Mouse (Mus musculus) neural tube, embryonic 13.5 days (tissue): ENCODE measurements around the gene Rnf19b. TPM values are rescaled to one million over a fixed set of nuclear protein-coding genes. Genes with fewer than 3 reads are reported as not detected.

Experiments used
- ATAC-seq: fragments of 200-750 bp; cut with Nextera tagmentation; 2 replicates; pipeline ENCODE4 v1.8.0; 2017; ENCODE audit warnings: low read depth, mild to moderate bottlenecking, moderate TSS enrichment, moderate library complexity
- H3K27ac ChIP-seq: fragments of 300-500 bp; sonication (generic); replicated peaks from 2 replicates; pipeline ENCODE4 v1.5.1; 2015; ENCODE audit warnings: moderate library complexity, mild to moderate bottlenecking, inconsistent platforms
- H3K27me3 ChIP-seq: fragments of 300-500 bp; sonication (generic); 2 replicates; pipeline ENCODE4 v1.6.1; 2015; ENCODE audit warnings: mild to moderate bottlenecking, inconsistent platforms
- H3K36me3 ChIP-seq: fragments of 300-500 bp; sonication (generic); 2 replicates; pipeline ENCODE4 v1.6.1; 2015; ENCODE audit warnings: mild to moderate bottlenecking, inconsistent platforms
- H3K4me1 ChIP-seq: fragments of 300-500 bp; sonication (generic); replicated peaks from 2 replicates; pipeline ENCODE4 v1.6.1; 2015; ENCODE audit warnings: inconsistent platforms
- H3K4me2 ChIP-seq: fragments of 300-500 bp; sonication (generic); 2 replicates; pipeline ENCODE4 v1.6.1; 2015; ENCODE audit warnings: inconsistent platforms, mild to moderate bottlenecking, moderate library complexity
- H3K4me3 ChIP-seq: fragments of 300-500 bp; sonication (generic); 2 replicates; pipeline ENCODE4 v1.5.1; 2015; ENCODE audit warnings: mild to moderate bottlenecking, inconsistent platforms
- H3K9ac ChIP-seq: fragments of 300-500 bp; sonication (generic); 2 replicates; pipeline ENCODE4 v1.6.1; 2015; ENCODE audit warnings: moderate library complexity, mild to moderate bottlenecking, inconsistent platforms
- H3K9me3 ChIP-seq: fragments of 300-500 bp; sonication (generic); 2 replicates; pipeline ENCODE4 v1.6.1; 2016; ENCODE audit warnings: inconsistent platforms
- WGBS: fragments of 180-500 bp; shearing (Covaris S2); methylation state at CpG from one replicate; pipeline ENCODE4 v1.1.7; 2015; 5-methylcytosine and 5-hydroxymethylcytosine counted together
- polyA plus RNA-seq: library from polyadenylated mRNA; unstranded; fragments of >200 nt; fragmentation: Nextera tagmentation; extraction: Ambion mirVana; gene quantifications from 2 replicates; pipeline ENCODE4 v1.2.1, GENCODE M21; 2015

Gene Rnf19b
- polyA plus RNA-seq, 1 experiment from 2014 or later = 22.4 TPM

DNA sequence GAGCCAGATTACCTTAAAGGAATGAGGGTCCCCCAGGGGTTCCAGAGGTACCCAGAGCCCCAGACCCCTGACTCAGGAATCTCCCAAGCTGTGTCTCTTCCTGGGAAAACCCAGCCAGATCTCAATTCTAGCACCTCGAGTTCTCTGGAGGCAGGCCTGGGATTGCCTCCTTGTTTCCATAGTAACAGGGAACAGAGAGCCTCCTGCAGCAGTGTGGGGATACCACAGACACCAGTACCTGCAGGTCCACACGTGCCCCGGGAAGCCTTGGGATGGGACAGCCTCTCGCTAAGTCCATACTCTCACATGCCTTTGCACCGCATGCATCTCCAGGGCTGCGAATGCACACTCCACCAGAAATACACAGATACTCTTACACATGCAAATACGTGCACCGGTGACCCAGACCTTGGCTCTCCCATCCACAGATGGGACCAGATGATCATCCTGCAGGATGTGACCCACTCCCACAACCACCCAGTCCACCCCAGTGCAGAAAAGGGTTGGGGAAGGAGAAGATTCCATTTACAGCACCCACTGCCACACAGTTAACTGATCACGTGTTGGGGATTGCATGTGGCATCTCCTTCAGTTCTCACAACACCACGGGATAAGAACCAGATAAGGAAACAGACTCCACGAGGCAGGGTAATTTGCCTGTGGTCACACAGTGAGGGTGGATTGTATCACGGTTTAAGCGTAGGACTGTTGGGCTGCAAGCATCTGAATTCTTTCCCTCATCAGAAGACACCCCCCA, 70.7 kb downstream of the Rnf19b start:
- WGBS = 65% methylated on average over 13 of the region's 13 CpGs
- H3K4me3 ChIP-seq = no peak overlapping the region
- no peaks in the 10 kb centered on the region for H3K9me3 ChIP-seq
- no peak overlapping the region for H3K27ac ChIP-seq
- peaks cover 3% of the 10 kb centered on the region; the same call in 1 of the 2 replicates for H3K27me3 ChIP-seq
- H3K4me1 ChIP-seq = peaks cover 55% of the 10 kb centered on the region
- H3K36me3 ChIP-seq = no peaks in the 10 kb centered on the region
- no peak overlapping the region for H3K4me2 ChIP-seq
- no peak for ATAC-seq
- 0 out of 2 replicates have a peak overlapping the region, but pooled peaks have one; percentile 45 for H3K9ac ChIP-seq

DNA sequence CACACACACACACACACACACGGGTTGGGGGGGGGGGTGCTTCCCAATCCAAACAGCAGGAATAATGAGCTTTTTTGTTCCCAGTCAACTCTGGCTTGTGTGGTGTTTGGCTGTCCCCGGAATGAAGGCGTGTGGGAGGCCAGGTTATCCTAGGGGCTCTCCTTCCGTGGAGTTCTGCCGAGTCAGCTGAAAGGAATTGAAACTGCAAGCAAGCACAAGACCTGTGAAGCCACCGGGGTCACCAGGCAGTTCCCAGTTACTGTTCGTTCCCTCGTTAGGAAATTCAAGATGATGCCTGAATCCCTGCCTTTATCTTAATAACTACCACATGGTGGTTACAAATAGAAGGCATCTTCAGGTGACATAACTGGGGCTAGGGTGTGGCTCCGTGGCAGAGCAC, 71.3 kb downstream of the Rnf19b start:
- peaks cover 53% of the 10 kb centered on the region for H3K4me1 ChIP-seq

DNA sequence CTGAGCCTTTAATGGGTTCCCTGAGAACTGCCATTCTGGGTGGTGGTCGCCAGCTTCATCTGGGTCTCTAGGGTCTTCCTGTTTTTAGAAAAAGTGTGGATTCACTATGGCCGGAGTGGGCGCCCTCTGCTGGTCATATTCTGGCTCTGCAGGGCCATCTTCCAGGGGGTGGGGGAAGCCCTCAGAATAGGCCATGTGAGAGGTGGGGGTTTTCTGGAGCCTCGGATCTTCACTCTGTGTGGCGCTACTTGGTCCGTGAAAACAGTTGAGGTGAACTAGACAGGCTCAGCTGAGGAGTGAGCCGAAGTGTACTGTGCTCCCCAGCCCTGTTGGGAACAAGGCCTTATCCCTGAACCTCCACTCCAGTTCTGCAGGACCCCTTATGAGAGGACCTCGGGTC, 72.1 kb downstream of the Rnf19b start:
- peak; percentile 21; the same call in 1 of the 2 replicates for ATAC-seq
- WGBS = 5% methylated on average over 8 of the region's 8 CpGs
- peak overlapping the region; percentile 14 for H3K4me3 ChIP-seq

More for the DNA sequence above, 71.3 kb downstream of the Rnf19b start:
- Histone ChIP-seq H3K36me3 (no peaks in the 10 kb centered on the region), H3K9me3 (no peaks in the 10 kb centered on the region), H3K27ac (no peak overlapping the region), H3K27me3 (peaks cover 2% of the 10 kb centered on the region; the same call in 1 of the 2 replicates), H3K4me3 (no peak overlapping the region), H3K4me2 (no peak overlapping the region), H3K9ac (0 out of 2 replicates have a peak overlapping the region, but pooled peaks have one; percentile 45)
- ATAC-seq = no peak
- 58% methylated on average over 9 of the region's 9 CpGs for WGBS

DNA sequence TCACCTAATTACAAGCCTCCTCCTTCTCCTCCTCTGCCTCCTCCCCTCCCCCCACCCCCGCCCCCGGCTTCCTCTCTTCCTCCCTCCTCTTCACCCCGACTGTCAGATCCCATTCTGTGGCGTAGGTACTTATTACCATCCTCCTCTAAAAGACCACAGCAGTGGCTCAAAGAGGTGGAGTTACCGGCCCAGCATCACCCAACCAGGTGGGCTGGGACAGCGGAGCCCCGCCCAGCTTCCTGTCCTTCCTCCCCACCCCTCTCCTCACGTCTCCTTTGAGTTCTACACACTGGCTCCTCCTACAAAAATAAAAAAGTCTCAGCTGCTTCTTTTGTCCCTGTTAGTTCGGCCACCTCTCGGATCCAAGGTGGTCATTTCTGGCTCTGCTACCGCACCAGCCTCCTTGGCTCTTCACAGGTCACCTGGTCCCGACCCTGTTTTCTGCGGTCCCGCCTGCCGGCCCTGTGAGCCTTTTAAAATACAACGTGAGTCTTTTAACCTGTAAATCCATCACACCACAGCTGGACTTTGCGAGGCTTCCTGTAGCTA, 72.8 kb downstream of the Rnf19b start:
- H3K36me3 ChIP-seq = no peaks in the 10 kb centered on the region
- WGBS = 4% methylated on average over 17 of the region's 17 CpGs
- H3K4me2 ChIP-seq = peak overlapping the region; percentile 44
- H3K27ac ChIP-seq = peak overlapping the region; percentile 24; the same call in 1 of the 2 replicates
- H3K4me3 ChIP-seq = peak overlapping the region; percentile 14
- no peaks in the 10 kb centered on the region for H3K9me3 ChIP-seq
- H3K9ac ChIP-seq = peak overlapping the region; percentile 41; the same call in 1 of the 2 replicates
- peak; percentile 37; the same call in 1 of the 2 replicates for ATAC-seq
- peaks cover 52% of the 10 kb centered on the region for H3K4me1 ChIP-seq
- peaks cover 2% of the 10 kb centered on the region; the same call in 1 of the 2 replicates for H3K27me3 ChIP-seq

More for the DNA sequence above, 72.1 kb downstream of the Rnf19b start:
- Histone ChIP-seq H3K4me2 (peak overlapping the region; percentile 44), H3K27me3 (peaks cover 2% of the 10 kb centered on the region; the same call in 1 of the 2 replicates), H3K9ac (no peak overlapping the region), H3K27ac (peak overlapping the region; percentile 24; the same call in 1 of the 2 replicates), H3K4me1 (peaks cover 53% of the 10 kb centered on the region), H3K36me3 (no peaks in the 10 kb centered on the region), H3K9me3 (no peaks in the 10 kb centered on the region)

DNA sequence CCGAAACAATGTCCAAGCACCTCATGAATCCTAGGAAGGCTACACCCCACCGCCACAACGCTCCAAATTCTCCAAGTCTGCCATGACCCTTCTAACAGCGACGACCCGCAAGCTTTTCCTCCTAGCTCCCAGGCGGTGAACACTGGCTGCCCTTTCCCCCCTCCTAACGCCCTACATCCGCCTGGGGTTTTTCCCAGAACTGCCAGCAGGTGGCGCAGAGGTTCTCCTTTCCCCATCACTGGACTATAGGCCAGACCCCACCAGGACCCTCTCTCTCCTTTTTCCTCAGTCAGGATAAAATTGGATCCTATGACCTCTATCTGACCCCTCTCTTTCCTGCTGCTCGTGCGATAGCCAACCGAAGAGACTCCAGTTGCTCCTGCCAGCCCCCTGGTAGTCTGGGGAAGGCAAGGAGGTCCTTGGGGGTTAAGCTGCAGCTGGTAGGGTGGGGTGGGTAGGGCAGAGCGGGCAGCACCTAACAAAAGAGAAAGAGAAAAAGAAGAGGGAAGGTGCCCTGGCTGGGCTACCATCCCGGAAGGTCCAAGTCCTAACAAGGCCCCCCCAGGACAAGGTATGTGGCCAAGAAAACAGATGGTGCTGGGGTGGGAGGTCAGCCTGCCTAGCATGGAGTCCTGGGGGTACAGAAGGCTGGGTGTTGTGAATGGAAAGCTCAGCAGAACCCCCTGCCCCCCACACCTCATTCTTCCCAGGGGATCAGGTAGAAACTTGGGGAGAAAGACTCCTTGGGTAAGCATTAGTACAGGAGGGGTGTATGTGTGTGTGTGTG, 76.9 kb downstream of the Rnf19b start:
- Histone ChIP-seq H3K27me3 (peaks cover 5% of the 10 kb centered on the region; the same call in 1 of the 2 replicates), H3K9me3 (no peaks in the 10 kb centered on the region), H3K4me3 (peak overlapping the region; percentile 5; the same call in 1 of the 2 replicates), H3K36me3 (peaks cover 8% of the 10 kb centered on the region; the same call in 1 of the 2 replicates), H3K4me2 (peak overlapping the region; percentile 83), H3K27ac (peak overlapping the region; percentile 14; the same call in 1 of the 2 replicates), H3K9ac (0 out of 2 replicates have a peak overlapping the region, but pooled peaks have one; percentile 36), H3K4me1 (peaks cover 48% of the 10 kb centered on the region)
- peak; percentile 36; the same call in 1 of the 2 replicates for ATAC-seq
- WGBS = 7% methylated on average over 15 of the region's 15 CpGs

Other genes with a start within 250 kb of the Rnf19b start
- 21.4 and 23.4 TPM in 2 replicates for gene Trim62, start 174.7 kb upstream of the Rnf19b start, polyA plus RNA-seq
- gene Azin2, start 95.8 kb upstream of the Rnf19b start, polyA plus RNA-seq = 14.3 and 16.9 TPM in 2 replicates
- 89.3 and 92.9 TPM in 2 replicates for gene Ak2, start 66.3 kb upstream of the Rnf19b start, polyA plus RNA-seq
- gene Tmem54, start 47.3 kb downstream of the Rnf19b start, polyA plus RNA-seq = 0.39 TPM in 1 of 2 replicates, not detected in the other
- 50.3 and 55.8 TPM in 2 replicates for gene Hpca, start 63.8 kb downstream of the Rnf19b start, polyA plus RNA-seq
- 24.4 and 24.5 TPM in 2 replicates for gene Fndc5, start 78.7 kb downstream of the Rnf19b start, polyA plus RNA-seq
- gene S100pbp, start 131.5 kb downstream of the Rnf19b start, polyA plus RNA-seq = 15.8 and 19.9 TPM in 2 replicates
- 106 and 108 TPM in 2 replicates for gene Yars, start 131.5 kb downstream of the Rnf19b start, polyA plus RNA-seq
- gene C77080, start 203.1 kb downstream of the Rnf19b start, polyA plus RNA-seq = 7.5 and 10.3 TPM in 2 replicates
- gene Sync, start 229.3 kb downstream of the Rnf19b start, polyA plus RNA-seq = 3.2 and 3.4 TPM in 2 replicates